Mouse (Mus musculus): ENCODE measurements around the gene Pex5l. TPM values are rescaled to one million over a fixed set of nuclear protein-coding genes. Genes with fewer than 3 reads are reported as not detected.

Pex5l gene
- polyA plus RNA-seq (2015; fragmentation: Nextera tagmentation; extraction: Ambion mirVana), result 1.0 TPM in 2 replicates

- peak; percentile 89 for ATAC-seq (ENCODE audit: insufficient number of reproducible peaks, low FRiP score, low TSS enrichment, low read depth)
- Histone ChIP-seq H3K27me3 (peaks cover 21% of the 10 kb centered on the region), H3K9ac (no peak within 1 kb of the TSS), H3K36me3 (no peaks in the 10 kb centered on the region), H3K27ac (replicated peaks) (no peak within 1 kb of the TSS), H3K4me3 (replicated peaks) (peak within 1 kb of the TSS; percentile 64), H3K9me3 (replicated peaks) (no peaks in the 10 kb centered on the region), H3K4me2 (replicated peaks) (peak within 1 kb of the TSS; percentile 85), H3K4me1 (peaks cover 10% of the 10 kb centered on the region)
- under 1% methylated on average over 65 of the region's 88 CpGs for WGBS
Observed at GRCm38 (mm10) chr3:33142901-33143461, at the start of gene Pex5l. TSS of gene Pex5l (minus strand) at chr3:33143247.

DNA sequence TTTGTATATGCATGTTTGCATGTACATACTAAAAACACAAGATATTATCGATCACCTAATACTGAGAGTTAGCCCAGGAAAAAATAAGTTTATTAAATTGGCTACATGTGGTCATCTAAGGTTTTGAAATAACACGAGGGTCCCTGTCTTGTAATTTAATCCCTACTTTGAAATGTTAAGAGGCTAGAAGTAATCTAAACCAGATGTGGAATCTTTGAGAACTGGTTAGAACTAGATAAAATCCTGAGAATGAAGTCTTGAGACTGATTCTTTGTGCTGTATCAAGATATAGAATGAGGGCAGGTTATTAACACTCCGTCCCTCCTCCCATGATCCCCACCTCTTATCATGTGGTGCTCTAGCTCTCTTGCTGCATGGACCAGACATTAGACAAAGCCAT, 22.1 kb upstream of the Pex5l start:
- no peak for ATAC-seq (ENCODE audit: insufficient number of reproducible peaks, low FRiP score, low TSS enrichment, low read depth)
- Histone ChIP-seq H3K4me3 (replicated peaks) (no peak overlapping the region), H3K4me1 (no peaks in the 10 kb centered on the region), H3K9ac (no peak overlapping the region), H3K9me3 (replicated peaks) (no peaks in the 10 kb centered on the region), H3K36me3 (no peaks in the 10 kb centered on the region), H3K27ac (replicated peaks) (no peak overlapping the region), H3K27me3 (no peaks in the 10 kb centered on the region), H3K4me2 (replicated peaks) (no peak overlapping the region)
- WGBS, result 27% methylated on average over 3 of the region's 3 CpGs

DNA sequence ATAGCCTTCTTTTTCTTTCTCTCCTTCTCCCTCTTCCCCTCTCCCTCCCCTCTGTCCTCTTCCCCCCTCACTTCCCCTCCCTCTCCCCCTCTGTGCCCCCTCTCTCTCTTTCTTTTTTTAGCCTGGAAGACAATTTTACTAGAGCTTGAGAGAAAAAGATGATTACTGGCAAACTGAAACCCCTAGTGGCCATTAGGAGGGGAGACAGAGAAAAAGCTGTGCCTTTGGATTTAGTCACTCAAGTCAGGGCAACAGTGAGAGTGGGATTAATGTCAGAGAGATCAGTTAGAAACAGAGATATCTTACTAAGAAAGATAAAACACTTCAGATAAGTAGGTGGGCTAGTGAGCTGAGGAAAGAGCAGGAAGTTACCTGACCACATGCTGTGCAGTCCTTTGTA, 20.8 kb upstream of the Pex5l start:
- Histone ChIP-seq H3K27me3 (no peaks in the 10 kb centered on the region), H3K9ac (no peak overlapping the region), H3K4me3 (replicated peaks) (no peak overlapping the region), H3K27ac (replicated peaks) (no peak overlapping the region), H3K4me1 (no peaks in the 10 kb centered on the region), H3K9me3 (replicated peaks) (no peaks in the 10 kb centered on the region), H3K4me2 (replicated peaks) (no peak overlapping the region), H3K36me3 (no peaks in the 10 kb centered on the region)
- no peak for ATAC-seq (ENCODE audit: insufficient number of reproducible peaks, low FRiP score, low TSS enrichment, low read depth)

- no peak overlapping the region for H3K9ac ChIP-seq
- H3K4me2 ChIP-seq (replicated peaks), result peak overlapping the region; percentile 85; the same call in 1 of the 2 replicates
- peaks cover 21% of the 10 kb centered on the region for H3K27me3 ChIP-seq
- peaks cover 10% of the 10 kb centered on the region for H3K4me1 ChIP-seq
- no peak overlapping the region for H3K27ac ChIP-seq (replicated peaks)
- ATAC-seq (ENCODE audit: insufficient number of reproducible peaks, low FRiP score, low TSS enrichment, low read depth), result no peak
- no peaks in the 10 kb centered on the region for H3K9me3 ChIP-seq (replicated peaks)
- WGBS, result 81% methylated on average over 7 of the region's 7 CpGs
- H3K36me3 ChIP-seq, result no peaks in the 10 kb centered on the region
- peak overlapping the region; percentile 64; the same call in 1 of the 2 replicates for H3K4me3 ChIP-seq (replicated peaks)
Observed at GRCm38 (mm10) chr3:33143592-33143991, 545 bp upstream of the Pex5l start.

GRCm38 (mm10) chr3:33142398-33142797, 649 bp downstream of the Pex5l start:
- Histone ChIP-seq H3K27ac (replicated peaks) (no peak overlapping the region), H3K4me3 (replicated peaks) (peak overlapping the region; percentile 64), H3K9ac (no peak overlapping the region), H3K27me3 (peaks cover 21% of the 10 kb centered on the region), H3K4me1 (peaks cover 10% of the 10 kb centered on the region), H3K4me2 (replicated peaks) (peak overlapping the region; percentile 85), H3K9me3 (replicated peaks) (no peaks in the 10 kb centered on the region), H3K36me3 (no peaks in the 10 kb centered on the region)
- ATAC-seq (ENCODE audit: insufficient number of reproducible peaks, low FRiP score, low TSS enrichment, low read depth), result no peak
- WGBS, result under 1% methylated on average over 17 of the region's 17 CpGs

- Histone ChIP-seq H3K27ac (replicated peaks) (no peak overlapping the region), H3K4me3 (replicated peaks) (no peak overlapping the region), H3K27me3 (no peaks in the 10 kb centered on the region), H3K9ac (no peak overlapping the region), H3K9me3 (replicated peaks) (no peaks in the 10 kb centered on the region), H3K4me1 (no peaks in the 10 kb centered on the region), H3K4me2 (replicated peaks) (no peak overlapping the region), H3K36me3 (no peaks in the 10 kb centered on the region)
- no peak for ATAC-seq (ENCODE audit: insufficient number of reproducible peaks, low FRiP score, low TSS enrichment, low read depth)
Observed at GRCm38 (mm10) chr3:33129944-33130343, 13.1 kb downstream of the Pex5l start.

- Histone ChIP-seq H3K4me3 (replicated peaks) (no peak overlapping the region), H3K4me1 (no peaks in the 10 kb centered on the region), H3K27me3 (no peaks in the 10 kb centered on the region), H3K9me3 (replicated peaks) (no peaks in the 10 kb centered on the region), H3K27ac (replicated peaks) (no peak overlapping the region), H3K9ac (no peak overlapping the region), H3K4me2 (replicated peaks) (no peak overlapping the region), H3K36me3 (no peaks in the 10 kb centered on the region)
- no peak for ATAC-seq (ENCODE audit: insufficient number of reproducible peaks, low FRiP score, low TSS enrichment, low read depth)
- 87% methylated on average over 5 of the region's 5 CpGs for WGBS
Observed at GRCm38 (mm10) chr3:33124796-33125195, 18.3 kb downstream of the Pex5l start.

- no peak overlapping the region for H3K4me3 ChIP-seq (replicated peaks)
Observed at GRCm38 (mm10) chr3:33105785-33106184, 37.3 kb downstream of the Pex5l start.

GRCm38 (mm10) chr3:33103501-33103900, 39.5 kb downstream of the Pex5l start:
- no peak overlapping the region for H3K27ac ChIP-seq (replicated peaks)
- 89% methylated on average over 6 of the region's 6 CpGs for WGBS
- no peak overlapping the region for H3K4me3 ChIP-seq (replicated peaks)
- ATAC-seq (ENCODE audit: insufficient number of reproducible peaks, low FRiP score, low TSS enrichment, low read depth), result no peak
- no peaks in the 10 kb centered on the region for H3K9me3 ChIP-seq (replicated peaks)
- no peak overlapping the region for H3K9ac ChIP-seq
- no peak overlapping the region for H3K4me2 ChIP-seq (replicated peaks)
- no peaks in the 10 kb centered on the region for H3K4me1 ChIP-seq
- H3K36me3 ChIP-seq, result no peaks in the 10 kb centered on the region
- H3K27me3 ChIP-seq, result no peaks in the 10 kb centered on the region

More at GRCm38 (mm10) chr3:33105785-33106184, 37.3 kb downstream of the Pex5l start:
- H3K9ac ChIP-seq, result no peak overlapping the region
- no peak for ATAC-seq (ENCODE audit: insufficient number of reproducible peaks, low FRiP score, low TSS enrichment, low read depth)
- H3K9me3 ChIP-seq (replicated peaks), result no peaks in the 10 kb centered on the region
- H3K36me3 ChIP-seq, result no peaks in the 10 kb centered on the region
- H3K4me2 ChIP-seq (replicated peaks), result no peak overlapping the region
- 97% methylated on average over 2 of the region's 2 CpGs for WGBS
- no peaks in the 10 kb centered on the region for H3K4me1 ChIP-seq
- H3K27ac ChIP-seq (replicated peaks), result no peak overlapping the region
- no peaks in the 10 kb centered on the region for H3K27me3 ChIP-seq

- no peaks in the 10 kb centered on the region for H3K36me3 ChIP-seq
- no peaks in the 10 kb centered on the region for H3K4me1 ChIP-seq
- no peak overlapping the region for H3K9ac ChIP-seq
- ATAC-seq (ENCODE audit: insufficient number of reproducible peaks, low FRiP score, low TSS enrichment, low read depth), result no peak
- H3K9me3 ChIP-seq (replicated peaks), result no peaks in the 10 kb centered on the region
- 67% methylated on average over 9 of the region's 9 CpGs for WGBS
- no peak overlapping the region for H3K4me3 ChIP-seq (replicated peaks)
- no peak overlapping the region for H3K4me2 ChIP-seq (replicated peaks)
- H3K27me3 ChIP-seq, result no peaks in the 10 kb centered on the region
- H3K27ac ChIP-seq (replicated peaks), result no peak overlapping the region
Observed at GRCm38 (mm10) chr3:33098550-33099295, 44.3 kb downstream of the Pex5l start.

DNA sequence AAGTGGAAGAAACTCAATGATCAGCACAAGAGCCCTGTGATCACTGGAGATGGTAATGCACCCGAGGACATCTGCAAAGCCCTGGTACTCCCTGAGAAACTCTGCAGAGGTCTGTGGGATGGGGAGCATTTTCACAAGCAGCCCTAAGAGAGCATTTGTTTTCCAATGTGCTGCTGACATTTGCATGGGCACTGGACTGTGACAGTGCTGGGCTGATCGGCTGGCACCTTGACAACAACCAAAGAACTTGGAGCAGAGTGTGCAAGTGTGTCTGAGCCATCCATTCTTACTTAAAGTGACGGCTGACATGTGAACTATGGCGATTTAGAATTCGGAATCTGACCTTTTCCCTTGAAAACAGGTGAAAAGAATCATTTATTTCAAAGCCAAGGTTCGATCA, 49.4 kb downstream of the Pex5l start:
- Histone ChIP-seq H3K4me2 (replicated peaks) (no peak overlapping the region), H3K4me1 (0 out of 2 replicates have a peak, but pooled peaks cover 3% of the 10 kb centered on the region), H3K9me3 (replicated peaks) (no peaks in the 10 kb centered on the region), H3K27ac (replicated peaks) (no peak overlapping the region), H3K27me3 (no peaks in the 10 kb centered on the region), H3K9ac (no peak overlapping the region), H3K4me3 (replicated peaks) (no peak overlapping the region), H3K36me3 (no peaks in the 10 kb centered on the region)
- WGBS, result 71% methylated on average over 6 of the region's 6 CpGs
- no peak for ATAC-seq (ENCODE audit: insufficient number of reproducible peaks, low FRiP score, low TSS enrichment, low read depth)

- Histone ChIP-seq H3K36me3 (no peaks in the 10 kb centered on the region), H3K4me2 (replicated peaks) (peak overlapping the region; percentile 37), H3K4me3 (replicated peaks) (peak overlapping the region; percentile 23), H3K9me3 (replicated peaks) (no peaks in the 10 kb centered on the region), H3K27me3 (no peaks in the 10 kb centered on the region), H3K4me1 (0 out of 2 replicates have a peak, but pooled peaks cover 3% of the 10 kb centered on the region), H3K9ac (no peak overlapping the region), H3K27ac (replicated peaks) (no peak overlapping the region)
- WGBS, result 18% methylated on average over 9 of the region's 9 CpGs
- no peak for ATAC-seq (ENCODE audit: insufficient number of reproducible peaks, low FRiP score, low TSS enrichment, low read depth)
Observed at GRCm38 (mm10) chr3:33090001-33090400, 53.0 kb downstream of the Pex5l start.
